Mouse (Mus musculus): Measurements from ENCODE around the gene Gm11444. TPM values are rescaled to one million over a fixed set of nuclear protein-coding genes. Genes with fewer than 3 reads are reported as not detected.

Gm11444 gene
- polyA plus RNA-seq, 1 experiment, result not detected

GRCm38 (mm10) chr11:85843347-85843692 is 6.8 kb downstream of the Gm11444 start:
- DNase-seq, result peak; percentile 79
- TF ChIP-seq CTCF (IDR thresholded peaks at IDR 0.05; ENCODE audit: insufficient read depth, low read length), result peak; percentile 42
- TF ChIP-seq POLR2A (IDR thresholded peaks at IDR 0.05; ENCODE audit: borderline replicate concordance, extremely low read depth, low read depth, low read length), result peak; percentile 48; the same call in 1 of the 2 replicates
- Histone ChIP-seq H3K4me3 (replicated peaks; ENCODE audit: extremely low read depth, low read depth, low read length) (peak overlapping the region; percentile 40), H3K4me1 (ENCODE audit: control insufficient read depth, insufficient read depth, low read length) (peaks cover 8% of the 10 kb centered on the region; the same call in 1 of the 2 replicates)
- WGBS, result under 1% methylated on average over 18 of the region's 18 CpGs

- H3K4me1 ChIP-seq (ENCODE audit: control insufficient read depth, insufficient read depth, low read length), result peaks cover 8% of the 10 kb centered on the region; the same call in 1 of the 2 replicates
- H3K4me3 ChIP-seq (replicated peaks; ENCODE audit: extremely low read depth, low read depth, low read length), result peak overlapping the region; percentile 6
- WGBS, result 9% methylated on average over 24 of the region's 24 CpGs
- TF ChIP-seq POLR2A (IDR thresholded peaks at IDR 0.05; ENCODE audit: borderline replicate concordance, extremely low read depth, low read depth, low read length) (peak; percentile 66; the same call in 1 of the 2 replicates), CTCF (IDR thresholded peaks at IDR 0.05; ENCODE audit: insufficient read depth, low read length) (no peak)
- peak; percentile 17 for DNase-seq
Observed at GRCm38 (mm10) chr11:85842596-85843346, 7.4 kb downstream of the Gm11444 start.

- 2% methylated on average over 32 of the region's 32 CpGs for WGBS
- DNase-seq, result peak; percentile 66
- TF ChIP-seq POLR2A (IDR thresholded peaks at IDR 0.05; ENCODE audit: borderline replicate concordance, extremely low read depth, low read depth, low read length) (peak; percentile 27; the same call in 1 of the 2 replicates), CTCF (IDR thresholded peaks at IDR 0.05; ENCODE audit: insufficient read depth, low read length) (peak; percentile 53)
- Histone ChIP-seq H3K4me1 (ENCODE audit: control insufficient read depth, insufficient read depth, low read length) (peaks cover 4% of the 10 kb centered on the region; the same call in 1 of the 2 replicates), H3K4me3 (replicated peaks; ENCODE audit: extremely low read depth, low read depth, low read length) (peak overlapping the region; percentile 17)
Observed at GRCm38 (mm10) chr11:85841980-85842379, 8.2 kb downstream of the Gm11444 start.

GRCm38 (mm10) chr11:85841211-85841681 is 8.9 kb downstream of the Gm11444 start:
- DNase-seq, result peak; percentile 38
- Histone ChIP-seq H3K4me3 (replicated peaks; ENCODE audit: extremely low read depth, low read depth, low read length) (peak overlapping the region; percentile 36), H3K4me1 (ENCODE audit: control insufficient read depth, insufficient read depth, low read length) (peaks cover 4% of the 10 kb centered on the region; the same call in 1 of the 2 replicates)
- TF ChIP-seq CTCF (IDR thresholded peaks at IDR 0.05; ENCODE audit: insufficient read depth, low read length) (no peak), POLR2A (IDR thresholded peaks at IDR 0.05; ENCODE audit: borderline replicate concordance, extremely low read depth, low read depth, low read length) (peak; percentile 67; the same call in 1 of the 2 replicates)
- WGBS, result 35% methylated on average over 8 of the region's 8 CpGs

- H3K4me3 ChIP-seq (replicated peaks; ENCODE audit: extremely low read depth, low read depth, low read length), result peak overlapping the region; percentile 36
- DNase-seq, result no peak
- 34% methylated on average over 21 of the region's 21 CpGs for WGBS
Observed at GRCm38 (mm10) chr11:85840803-85841145, 9.4 kb downstream of the Gm11444 start.

GRCm38 (mm10) chr11:85840031-85840802 is 9.9 kb downstream of the Gm11444 start:
- Histone ChIP-seq H3K4me1 (ENCODE audit: control insufficient read depth, insufficient read depth, low read length) (peaks cover 4% of the 10 kb centered on the region; the same call in 1 of the 2 replicates), H3K4me3 (replicated peaks; ENCODE audit: extremely low read depth, low read depth, low read length) (peak overlapping the region; percentile 36)
- no peak for DNase-seq
- TF ChIP-seq CTCF (IDR thresholded peaks at IDR 0.05; ENCODE audit: insufficient read depth, low read length) (no peak), POLR2A (IDR thresholded peaks at IDR 0.05; ENCODE audit: borderline replicate concordance, extremely low read depth, low read depth, low read length) (no peak)
- WGBS, result 42% methylated on average over 27 of the region's 27 CpGs

More at GRCm38 (mm10) chr11:85840803-85841145, 9.4 kb downstream of the Gm11444 start:
- H3K4me1 ChIP-seq (ENCODE audit: control insufficient read depth, insufficient read depth, low read length), result peaks cover 4% of the 10 kb centered on the region; the same call in 1 of the 2 replicates
- TF ChIP-seq POLR2A (IDR thresholded peaks at IDR 0.05; ENCODE audit: borderline replicate concordance, extremely low read depth, low read depth, low read length) (no peak), CTCF (IDR thresholded peaks at IDR 0.05; ENCODE audit: insufficient read depth, low read length) (no peak)

GRCm38 (mm10) chr11:85839258-85840030 is 10.7 kb downstream of the Gm11444 start:
- 54% methylated on average over 7 of the region's 7 CpGs for WGBS

GRCm38 (mm10) chr11:85838424-85839257 is 11.5 kb downstream of the Gm11444 start:
- Histone ChIP-seq H3K4me3 (replicated peaks; ENCODE audit: extremely low read depth, low read depth, low read length) (peak overlapping the region; percentile 77), H3K4me1 (ENCODE audit: control insufficient read depth, insufficient read depth, low read length) (peaks cover 4% of the 10 kb centered on the region; the same call in 1 of the 2 replicates)
- no peak for DNase-seq
- WGBS, result 40% methylated on average over 20 of the region's 20 CpGs
- TF ChIP-seq CTCF (IDR thresholded peaks at IDR 0.05; ENCODE audit: insufficient read depth, low read length) (no peak), POLR2A (IDR thresholded peaks at IDR 0.05; ENCODE audit: borderline replicate concordance, extremely low read depth, low read depth, low read length) (no peak)

More at GRCm38 (mm10) chr11:85839258-85840030, 10.7 kb downstream of the Gm11444 start:
- no peak for TF ChIP-seq POLR2A (IDR thresholded peaks at IDR 0.05; ENCODE audit: borderline replicate concordance, extremely low read depth, low read depth, low read length)
- TF ChIP-seq CTCF (IDR thresholded peaks at IDR 0.05; ENCODE audit: insufficient read depth, low read length), result no peak
- Histone ChIP-seq H3K4me1 (ENCODE audit: control insufficient read depth, insufficient read depth, low read length) (peaks cover 4% of the 10 kb centered on the region; the same call in 1 of the 2 replicates), H3K4me3 (replicated peaks; ENCODE audit: extremely low read depth, low read depth, low read length) (peak overlapping the region; percentile 77)
- no peak for DNase-seq

Measured in lung, adult 2 months (tissue).